Mouse (Mus musculus): ENCODE measurements around the gene Gps2.

DNA sequence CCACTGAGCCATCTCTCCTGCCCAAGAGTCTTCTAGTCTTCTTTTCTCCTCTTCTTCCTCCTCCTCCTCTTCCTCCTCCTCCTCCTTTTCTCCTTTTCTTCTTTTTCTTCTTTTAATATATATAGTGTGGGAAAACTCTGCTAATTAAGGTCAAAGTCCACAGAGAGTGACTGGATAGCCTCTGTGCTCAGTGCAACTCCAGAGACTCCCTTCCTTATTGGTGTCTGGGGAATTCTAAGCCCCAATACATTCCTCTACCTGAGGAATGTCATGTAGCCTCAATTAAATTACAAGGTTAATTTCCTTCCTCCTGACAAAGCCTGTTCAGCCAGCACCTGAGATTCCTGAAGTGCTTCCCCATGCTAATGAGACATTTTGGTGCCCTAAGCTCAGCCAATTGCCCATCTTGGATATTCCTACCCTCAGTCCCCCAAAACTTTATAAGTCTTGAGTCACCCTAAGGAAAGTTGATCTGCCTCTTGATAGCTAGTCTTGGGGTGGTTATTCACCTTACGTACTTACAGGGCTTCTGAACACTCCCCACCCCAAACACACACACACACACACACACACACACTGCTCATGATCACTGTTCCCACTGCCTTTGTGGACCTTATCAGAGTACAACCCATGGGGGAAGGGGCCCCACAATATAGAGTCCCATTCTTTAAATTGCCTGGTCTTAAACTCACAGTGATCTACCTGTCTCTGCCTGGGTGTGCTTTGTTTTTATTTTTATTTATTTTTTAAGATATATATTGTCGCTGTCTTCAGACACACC lies 43.2 kb upstream of the Gps2 start:
- no peak for TF ChIP-seq CTCF (IDR thresholded peaks at IDR 0.05; ENCODE audit: borderline replicate concordance, extremely low read depth, insufficient read depth, insufficient read length)
- no peak for TF ChIP-seq POLR2A (IDR thresholded peaks at IDR 0.05; ENCODE audit: borderline replicate concordance, extremely low read depth, insufficient read depth, insufficient read length, poor library complexity, severe bottlenecking)
